Mouse (Mus musculus): ENCODE data around the gene Med13. TPM values are rescaled to one million over a fixed set of nuclear protein-coding genes. Genes with fewer than 3 reads are reported as not detected.

The Med13 gene
- total and polyA plus RNA-seq, 3 experiments: 1.9 to 124 (median 74.2) TPM

- DNase-seq (ENCODE audit: low spot score) (no peak), ATAC-seq (ENCODE audit: extremely low read depth, insufficient number of reproducible peaks, low FRiP score, poor library complexity, severe bottlenecking) (no peak)
- H3K9me3 ChIP-seq (replicated peaks): no peaks in the 10 kb centered on the region
- peaks cover 33% of the 10 kb centered on the region for H3K27me3 ChIP-seq (ENCODE audit: insufficient read depth, low read length)
- TF ChIP-seq CTCF (IDR thresholded peaks at IDR 0.05; ENCODE audit: low read depth, low read length) (no peak), TAL1 (conservative IDR thresholded peaks at IDR 0.05; ENCODE audit: low read depth, low read length) (no peak), GATA1 (IDR thresholded peaks at IDR 0.05; ENCODE audit: borderline replicate concordance, low read length) (no peak), GATA2 (IDR thresholded peaks at IDR 0.05; ENCODE audit: borderline replicate concordance, low read depth, low read length) (no peak), POLR2AphosphoS5 (IDR thresholded peaks at IDR 0.05; ENCODE audit: insufficient replicate concordance, low read depth, low read length) (no peak)
- no peak overlapping the region for H3K4me3 ChIP-seq (ENCODE audit: low read depth, low read length)
- H3K36me3 ChIP-seq (replicated peaks): no peaks in the 10 kb centered on the region
- peaks cover 16% of the 10 kb centered on the region for H3K4me1 ChIP-seq (ENCODE audit: insufficient read depth, low read depth, low read length)
Measured at GRCm38 (mm10) chr11:86388821-86389480, 31.5 kb upstream of the Med13 start.

- Histone ChIP-seq H3K36me3 (replicated peaks) (no peaks in the 10 kb centered on the region), H3K4me3 (ENCODE audit: low read depth, low read length) (no peak overlapping the region), H3K9me3 (replicated peaks) (no peaks in the 10 kb centered on the region), H3K4me1 (ENCODE audit: insufficient read depth, low read depth, low read length) (peaks cover 13% of the 10 kb centered on the region), H3K27me3 (ENCODE audit: insufficient read depth, low read length) (peaks cover 38% of the 10 kb centered on the region)
- no peak for DNase-seq (ENCODE audit: low spot score)
- TF ChIP-seq GATA1 (IDR thresholded peaks at IDR 0.05; ENCODE audit: borderline replicate concordance, low read length) (no peak), GATA2 (IDR thresholded peaks at IDR 0.05; ENCODE audit: borderline replicate concordance, low read depth, low read length) (no peak)
- no peak for ATAC-seq (ENCODE audit: extremely low read depth, insufficient number of reproducible peaks, low FRiP score, poor library complexity, severe bottlenecking)
Measured at GRCm38 (mm10) chr11:86387121-86387893, 29.9 kb upstream of the Med13 start.

- TF ChIP-seq CTCF (IDR thresholded peaks at IDR 0.05; ENCODE audit: low read depth, low read length) (no peak), POLR2AphosphoS5 (IDR thresholded peaks at IDR 0.05; ENCODE audit: insufficient replicate concordance, low read depth, low read length) (no peak), GATA2 (IDR thresholded peaks at IDR 0.05; ENCODE audit: borderline replicate concordance, low read depth, low read length) (no peak), TAL1 (conservative IDR thresholded peaks at IDR 0.05; ENCODE audit: low read depth, low read length) (no peak), GATA1 (IDR thresholded peaks at IDR 0.05; ENCODE audit: borderline replicate concordance, low read length) (no peak)
- ATAC-seq (ENCODE audit: extremely low read depth, insufficient number of reproducible peaks, low FRiP score, poor library complexity, severe bottlenecking): no peak
- Histone ChIP-seq H3K9me3 (replicated peaks) (no peaks in the 10 kb centered on the region), H3K36me3 (replicated peaks) (no peaks in the 10 kb centered on the region), H3K4me3 (ENCODE audit: low read depth, low read length) (no peak overlapping the region), H3K27me3 (ENCODE audit: insufficient read depth, low read length) (peaks cover 43% of the 10 kb centered on the region), H3K4me1 (ENCODE audit: insufficient read depth, low read depth, low read length) (peaks cover 17% of the 10 kb centered on the region)
- DNase-seq (ENCODE audit: low spot score): no peak
Measured at GRCm38 (mm10) chr11:86386576-86386975, 29.2 kb upstream of the Med13 start.

GRCm38 (mm10) chr11:86385710-86386282 is 28.4 kb upstream of the Med13 start:
- Histone ChIP-seq H3K27me3 (ENCODE audit: insufficient read depth, low read length) (peaks cover 51% of the 10 kb centered on the region), H3K4me3 (ENCODE audit: low read depth, low read length) (no peak overlapping the region), H3K4me1 (ENCODE audit: insufficient read depth, low read depth, low read length) (peaks cover 19% of the 10 kb centered on the region), H3K9me3 (replicated peaks) (no peaks in the 10 kb centered on the region), H3K36me3 (replicated peaks) (no peaks in the 10 kb centered on the region)
- ATAC-seq (ENCODE audit: extremely low read depth, insufficient number of reproducible peaks, low FRiP score, poor library complexity, severe bottlenecking): no peak
- no peak for DNase-seq (ENCODE audit: low spot score)
- TF ChIP-seq CTCF (IDR thresholded peaks at IDR 0.05; ENCODE audit: low read depth, low read length) (no peak), GATA1 (IDR thresholded peaks at IDR 0.05; ENCODE audit: borderline replicate concordance, low read length) (no peak), POLR2AphosphoS5 (IDR thresholded peaks at IDR 0.05; ENCODE audit: insufficient replicate concordance, low read depth, low read length) (no peak), TAL1 (conservative IDR thresholded peaks at IDR 0.05; ENCODE audit: low read depth, low read length) (no peak), GATA2 (IDR thresholded peaks at IDR 0.05; ENCODE audit: borderline replicate concordance, low read depth, low read length) (no peak)

GRCm38 (mm10) chr11:86384141-86384540 is 26.7 kb upstream of the Med13 start:
- no peak for TF ChIP-seq TAL1 (conservative IDR thresholded peaks at IDR 0.05; ENCODE audit: low read depth, low read length)
- TF ChIP-seq CTCF (IDR thresholded peaks at IDR 0.05; ENCODE audit: low read depth, low read length): no peak
- no peak for TF ChIP-seq GATA2 (IDR thresholded peaks at IDR 0.05; ENCODE audit: borderline replicate concordance, low read depth, low read length)
- TF ChIP-seq POLR2AphosphoS5 (IDR thresholded peaks at IDR 0.05; ENCODE audit: insufficient replicate concordance, low read depth, low read length): no peak
- no peak for TF ChIP-seq GATA1 (IDR thresholded peaks at IDR 0.05; ENCODE audit: borderline replicate concordance, low read length)

GRCm38 (mm10) chr11:86382520-86383157 is 25.2 kb upstream of the Med13 start:
- Histone ChIP-seq H3K27me3 (ENCODE audit: insufficient read depth, low read length) (peaks cover 62% of the 10 kb centered on the region), H3K4me3 (ENCODE audit: low read depth, low read length) (no peak overlapping the region), H3K36me3 (replicated peaks) (no peaks in the 10 kb centered on the region), H3K9me3 (replicated peaks) (no peaks in the 10 kb centered on the region), H3K4me1 (ENCODE audit: insufficient read depth, low read depth, low read length) (peaks cover 15% of the 10 kb centered on the region)
- ATAC-seq (ENCODE audit: extremely low read depth, insufficient number of reproducible peaks, low FRiP score, poor library complexity, severe bottlenecking) (no peak), DNase-seq (ENCODE audit: low spot score) (no peak)
- TF ChIP-seq CTCF (IDR thresholded peaks at IDR 0.05; ENCODE audit: low read depth, low read length) (no peak), GATA1 (IDR thresholded peaks at IDR 0.05; ENCODE audit: borderline replicate concordance, low read length) (no peak), POLR2AphosphoS5 (IDR thresholded peaks at IDR 0.05; ENCODE audit: insufficient replicate concordance, low read depth, low read length) (no peak), GATA2 (IDR thresholded peaks at IDR 0.05; ENCODE audit: borderline replicate concordance, low read depth, low read length) (no peak), TAL1 (conservative IDR thresholded peaks at IDR 0.05; ENCODE audit: low read depth, low read length) (no peak)

More at GRCm38 (mm10) chr11:86384141-86384540, 26.7 kb upstream of the Med13 start:
- ATAC-seq (ENCODE audit: extremely low read depth, insufficient number of reproducible peaks, low FRiP score, poor library complexity, severe bottlenecking) (no peak), DNase-seq (ENCODE audit: low spot score) (no peak)
- no peak overlapping the region for H3K4me3 ChIP-seq (ENCODE audit: low read depth, low read length)
- peaks cover 15% of the 10 kb centered on the region for H3K4me1 ChIP-seq (ENCODE audit: insufficient read depth, low read depth, low read length)
- no peaks in the 10 kb centered on the region for H3K9me3 ChIP-seq (replicated peaks)
- peaks cover 55% of the 10 kb centered on the region for H3K27me3 ChIP-seq (ENCODE audit: insufficient read depth, low read length)
- H3K36me3 ChIP-seq (replicated peaks): no peaks in the 10 kb centered on the region

Measured in G1E (cell line).